Mouse (Mus musculus) liver, adult (tissue): Measurements from ENCODE around the gene Cacng1.

Experiments used
- GATA4 ChIP-seq: IDR thresholded peaks from 2 replicates; pipeline ENCODE4 v1.6.1; 2014; ENCODE audit warnings: mild to moderate bottlenecking, low read length; ENCODE audit not compliant: insufficient replicate concordance

Cacng1 gene

DNA sequence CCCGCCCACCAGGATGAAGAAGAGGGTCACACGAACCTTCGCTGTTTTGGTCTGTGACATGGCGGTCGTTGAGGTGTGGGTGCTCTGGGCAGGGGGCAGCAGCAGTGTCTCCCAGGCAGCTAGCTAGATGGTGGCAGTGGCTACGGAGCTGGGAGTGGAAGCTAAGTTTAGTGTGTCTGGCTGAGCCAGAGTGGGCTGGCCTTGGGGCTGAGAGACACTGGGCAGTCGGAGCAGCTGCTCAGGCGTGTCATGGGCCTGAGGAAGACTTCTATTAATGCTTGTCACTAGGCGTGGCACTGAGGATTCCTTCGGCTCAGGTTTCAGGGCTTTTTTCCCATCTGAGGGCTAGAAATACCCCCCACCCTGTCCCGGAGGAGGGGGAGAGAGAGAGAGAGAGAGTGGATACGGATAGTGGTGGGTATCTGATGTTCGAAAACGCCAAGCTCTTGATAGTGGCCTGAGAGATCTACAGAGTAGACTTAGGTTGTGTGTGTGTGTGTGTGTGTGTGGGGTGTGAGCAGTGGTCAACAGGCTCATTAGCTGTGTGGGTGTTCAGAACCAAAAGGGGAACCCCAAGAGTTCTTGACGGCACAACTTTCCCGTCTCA, at the start of gene Cacng1:
Gene Cacng1, minus strand, starts transcription at position 191 of the 607 bp plus-strand sequence.
- no peak for TF ChIP-seq GATA4

DNA sequence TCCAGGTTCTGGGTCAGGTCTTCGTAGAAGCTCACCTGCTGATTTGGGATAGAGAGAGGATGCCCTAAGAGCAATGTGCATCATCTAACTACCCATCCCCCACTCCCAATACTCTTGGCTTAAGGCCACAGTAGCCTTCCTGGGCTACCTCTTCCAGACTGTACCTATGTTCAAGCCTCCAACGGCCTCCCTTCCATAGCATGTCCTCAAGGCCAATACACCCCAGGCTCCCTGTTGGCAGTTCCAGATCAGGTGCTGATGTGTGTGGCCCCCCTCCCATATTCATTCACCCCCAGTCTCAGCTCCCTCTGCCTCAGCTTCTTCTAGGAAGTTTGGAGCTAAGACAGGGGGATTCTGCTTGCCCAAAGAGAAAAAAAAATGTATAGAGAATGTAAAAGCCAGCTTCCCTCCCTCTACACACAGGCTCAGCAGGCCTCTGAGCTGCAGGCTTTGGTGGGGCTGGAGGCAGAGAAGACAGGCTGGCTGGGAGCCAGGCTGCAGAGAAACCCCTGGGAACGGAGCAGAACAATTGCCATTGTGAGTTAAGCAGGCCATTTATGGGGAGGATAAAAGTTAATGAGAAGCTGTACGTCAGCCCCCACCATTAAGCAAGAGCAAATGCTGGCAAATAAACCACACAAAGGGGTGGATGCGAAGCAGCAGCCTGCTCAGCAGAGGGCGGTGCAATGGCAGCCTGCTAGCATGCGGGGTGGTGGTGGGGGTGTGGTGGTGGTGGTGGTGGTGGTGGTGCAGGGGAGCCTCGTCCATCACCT, 46.6 kb upstream of the Cacng1 start:
- TF ChIP-seq GATA4 = no peak

DNA sequence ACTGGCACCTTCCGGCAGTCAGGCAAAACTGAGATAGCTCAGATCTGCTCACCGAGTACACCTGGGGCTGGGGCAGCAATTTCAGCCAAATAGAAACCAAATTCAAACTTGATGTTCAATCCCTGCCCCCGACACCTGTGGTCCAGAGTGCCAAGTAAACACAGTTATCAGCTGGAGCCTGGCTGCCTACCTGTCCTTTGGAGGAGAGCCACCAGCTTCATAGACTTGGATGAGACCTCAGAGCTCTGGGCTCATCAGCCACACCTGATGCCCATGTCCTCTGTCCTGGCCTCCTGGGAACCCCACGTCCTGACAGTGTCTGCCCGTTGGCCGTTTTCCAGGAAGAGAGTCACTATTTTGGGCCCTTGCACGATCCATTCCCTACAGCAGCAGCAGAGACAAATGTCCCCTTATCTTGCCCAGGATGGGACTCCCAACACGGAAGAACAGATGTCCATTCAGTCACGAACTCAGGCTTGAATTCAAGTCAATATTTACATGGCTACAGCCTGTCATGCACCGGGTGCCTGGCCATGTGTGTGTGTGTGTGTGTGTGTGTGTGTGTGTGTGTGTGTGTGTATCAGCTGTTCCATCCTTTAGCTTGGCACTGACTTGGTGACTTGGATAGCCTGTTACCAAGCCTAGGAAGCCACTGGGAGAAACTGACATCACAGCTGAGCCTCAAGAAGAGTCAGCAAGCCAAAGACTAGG, 45.6 kb upstream of the Cacng1 start:
- TF ChIP-seq GATA4 = peak; percentile 30; the same call in 1 of the 2 replicates

DNA sequence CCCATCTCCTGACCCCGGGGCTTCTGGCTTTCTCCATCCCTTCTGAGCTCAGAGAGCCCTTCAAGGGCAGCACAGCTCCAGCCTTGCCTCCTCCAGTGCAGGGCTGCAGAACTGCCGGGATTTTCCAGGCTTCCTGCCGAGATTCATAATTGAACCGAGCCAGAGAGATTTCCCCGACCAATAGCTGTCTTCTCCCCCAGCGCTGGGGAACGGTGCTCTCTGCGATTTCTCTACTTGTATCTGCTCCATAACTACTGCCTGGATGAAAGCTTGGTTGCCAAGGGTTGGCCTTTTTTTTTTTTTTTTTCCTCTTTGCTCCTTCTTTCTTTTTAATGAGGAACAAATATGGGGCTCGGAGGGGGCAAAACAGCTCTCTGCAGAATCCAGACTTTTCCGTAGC, 43.7 kb upstream of the Cacng1 start:
- no peak for TF ChIP-seq GATA4

DNA sequence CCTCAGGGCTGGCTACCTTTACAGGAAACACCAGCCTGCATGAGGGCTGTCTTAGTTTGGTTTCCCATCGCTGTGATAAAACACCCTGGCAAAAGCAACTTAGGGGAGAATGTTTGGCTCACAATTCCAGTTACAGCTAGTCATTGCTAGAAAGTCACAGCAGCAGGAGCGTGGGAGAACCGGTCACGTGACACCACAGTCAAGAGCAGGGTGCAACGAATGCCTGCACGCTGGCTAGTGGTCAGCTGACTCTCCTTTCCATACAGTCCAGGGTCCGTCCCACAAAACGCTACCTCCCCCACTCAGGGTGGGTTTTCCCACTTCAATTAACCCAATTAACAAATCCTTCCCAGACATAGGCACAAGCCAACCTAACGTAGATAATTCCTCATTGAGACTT, 43.2 kb upstream of the Cacng1 start:
- no peak for TF ChIP-seq GATA4

DNA sequence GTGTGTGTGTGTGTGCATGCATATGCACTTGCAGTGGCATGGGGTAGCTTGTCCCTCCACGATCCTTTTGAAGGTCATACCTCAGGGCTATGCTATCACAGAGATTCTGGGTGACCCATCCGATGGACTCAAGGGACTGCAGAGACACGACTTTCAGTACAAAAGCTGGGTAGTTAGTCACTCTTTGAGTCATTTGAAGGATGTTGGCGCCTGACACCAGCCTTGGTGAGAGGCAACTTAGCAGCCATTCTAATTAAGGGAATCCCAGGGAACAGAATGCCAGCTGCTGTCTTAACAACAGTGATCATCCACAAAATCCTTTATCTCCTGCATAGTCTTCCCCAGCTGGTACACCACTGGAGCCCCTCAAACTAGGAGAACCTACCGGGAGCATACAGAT, 32.8 kb upstream of the Cacng1 start:
- no peak for TF ChIP-seq GATA4

DNA sequence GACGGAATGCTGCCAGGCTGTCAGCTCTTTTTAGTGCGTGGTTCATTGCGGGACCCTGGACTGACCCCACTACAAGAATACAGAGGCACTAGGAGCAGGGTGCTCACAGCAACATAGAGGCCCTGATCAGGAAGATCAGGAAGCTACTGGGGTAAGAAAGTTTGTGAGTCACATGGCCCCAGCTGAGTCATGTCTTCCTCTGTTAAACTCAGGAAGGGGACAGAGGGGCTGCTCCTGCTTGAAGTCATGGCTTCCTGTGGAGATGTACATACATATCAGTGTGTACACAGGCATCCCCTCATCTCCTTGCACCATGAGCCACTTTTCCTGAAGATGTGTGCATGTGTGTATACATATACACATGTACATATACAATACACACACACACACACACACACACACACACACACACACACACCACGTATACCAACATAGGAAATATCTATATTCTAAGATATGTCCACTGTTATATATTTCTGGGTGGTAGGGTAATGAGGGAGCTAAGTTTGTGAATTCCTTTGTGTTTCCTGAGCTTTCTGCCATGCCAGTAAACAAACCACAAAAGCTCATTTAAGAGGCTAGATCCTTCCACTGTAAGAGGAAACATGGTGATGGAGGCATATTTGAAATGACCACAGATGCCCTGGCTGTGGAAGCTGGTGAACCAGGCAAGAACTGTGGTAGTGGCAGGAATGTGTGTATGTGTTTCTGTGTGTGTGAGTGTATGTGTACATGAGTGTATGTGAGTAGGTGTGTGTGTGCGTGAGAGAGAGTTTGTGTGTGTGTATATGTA, 32.1 kb upstream of the Cacng1 start:
- TF ChIP-seq GATA4 = no peak

DNA sequence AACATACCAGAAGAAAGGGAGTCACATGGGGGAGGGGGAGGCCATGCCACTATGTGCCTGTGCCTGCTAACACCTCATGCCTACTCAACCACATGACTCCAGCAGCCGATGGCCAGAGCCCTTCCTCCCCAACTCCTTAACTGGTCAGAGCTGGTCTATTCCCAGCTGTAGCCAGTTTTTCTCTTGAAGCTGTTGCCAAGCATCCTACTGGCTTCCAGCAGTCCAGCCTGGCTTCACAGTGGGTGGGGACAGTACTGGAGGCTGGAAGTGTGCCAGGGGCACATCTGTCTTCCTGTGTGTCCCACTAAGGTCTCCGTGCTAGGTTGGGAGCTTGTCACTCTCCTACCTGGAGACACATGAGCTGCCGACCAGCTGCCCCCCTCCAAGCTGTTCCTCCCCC, 26.8 kb upstream of the Cacng1 start:
- TF ChIP-seq GATA4 = no peak

DNA sequence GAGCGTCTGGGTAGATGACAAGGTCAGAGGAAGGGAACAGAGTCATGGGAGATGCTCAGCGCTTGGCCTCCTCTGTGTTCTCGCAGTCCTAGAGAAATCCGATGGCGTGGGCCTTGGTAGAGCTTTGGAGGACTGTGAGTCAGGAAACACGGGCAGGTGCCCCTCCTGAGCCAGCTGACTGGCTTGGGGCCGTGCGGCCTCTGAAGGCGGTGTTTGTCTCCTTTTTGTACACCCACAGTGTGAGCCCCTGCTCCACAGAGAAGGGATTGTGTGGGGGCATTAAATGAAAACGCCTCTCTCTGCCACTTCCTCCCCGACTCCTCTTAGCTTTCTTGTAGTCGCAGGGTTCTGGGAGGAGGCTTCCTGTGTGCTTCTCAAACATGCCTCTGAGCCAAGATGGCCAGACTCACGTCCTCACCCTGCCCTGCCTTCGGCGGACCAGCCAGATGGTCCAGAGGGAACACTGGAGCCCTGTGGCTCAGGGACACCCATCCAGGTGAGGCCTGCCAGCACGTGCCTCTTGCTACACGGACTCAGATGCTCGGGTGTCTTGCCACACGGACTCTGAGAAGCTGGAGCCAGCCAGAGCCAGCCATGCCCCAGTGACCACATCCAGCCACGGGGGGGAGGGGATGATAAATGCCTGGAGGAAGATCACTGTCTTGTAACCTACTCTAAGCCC, 22.2 kb upstream of the Cacng1 start:
- TF ChIP-seq GATA4 = no peak

DNA sequence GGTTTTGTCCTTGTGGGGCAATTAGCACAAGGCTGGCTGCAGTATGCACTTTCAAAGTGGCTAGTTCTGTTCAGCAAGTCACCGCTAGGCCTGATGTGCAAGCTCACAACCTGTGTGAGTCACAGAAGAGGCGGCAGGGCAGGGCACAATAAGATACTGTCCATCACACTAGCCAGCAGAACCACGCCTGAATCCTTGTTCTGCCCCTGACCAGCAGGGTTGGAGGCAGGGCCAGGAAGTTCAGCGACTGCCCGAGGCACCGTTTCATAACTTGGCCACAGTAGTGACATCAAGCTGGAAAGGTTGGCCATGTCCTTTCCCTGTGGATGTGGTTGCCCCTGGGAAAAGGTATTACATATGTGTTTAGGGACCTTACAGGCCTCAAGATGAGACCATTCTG, 21.6 kb upstream of the Cacng1 start:
- no peak for TF ChIP-seq GATA4

DNA sequence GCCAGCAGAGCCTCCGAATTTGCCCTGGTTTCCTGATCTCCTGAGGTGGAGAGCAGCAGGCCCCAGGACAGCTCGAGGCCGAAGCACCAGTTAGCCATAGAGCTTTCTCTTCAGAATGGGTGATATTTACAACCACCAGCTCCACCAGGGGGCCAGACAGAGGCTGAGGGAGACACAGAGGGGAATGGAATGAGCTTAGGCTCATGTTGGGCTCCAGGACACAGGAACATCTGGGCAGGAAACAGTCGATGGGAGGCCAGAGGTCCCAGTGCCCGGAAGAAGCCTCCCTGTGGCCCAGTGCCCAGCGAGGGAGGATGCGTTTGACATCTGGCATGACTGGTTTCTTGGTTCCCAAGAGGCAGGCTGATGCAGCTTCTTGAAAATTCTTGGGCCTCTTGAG, 17.8 kb upstream of the Cacng1 start:
- no peak for TF ChIP-seq GATA4

DNA sequence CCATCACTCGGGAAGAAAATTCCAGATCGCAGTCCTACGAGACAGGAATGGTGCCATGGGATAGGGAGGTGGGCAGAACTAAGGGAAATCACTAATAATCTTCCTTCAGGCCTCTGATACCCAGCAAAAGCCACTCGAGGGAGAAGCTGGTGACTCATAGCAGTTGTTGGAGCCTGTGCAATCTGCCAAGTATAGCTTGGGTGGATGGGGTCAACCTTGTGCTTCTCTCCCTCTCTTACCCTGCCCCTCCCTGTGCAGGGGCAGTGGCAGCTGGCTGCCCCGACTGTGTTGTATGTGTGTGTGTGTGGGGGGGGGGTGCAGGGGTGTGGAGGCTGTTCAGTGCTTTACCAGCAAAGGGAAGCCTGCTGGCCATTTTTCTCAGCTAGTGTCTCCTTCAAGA, 15.2 kb upstream of the Cacng1 start:
- no peak for TF ChIP-seq GATA4

DNA sequence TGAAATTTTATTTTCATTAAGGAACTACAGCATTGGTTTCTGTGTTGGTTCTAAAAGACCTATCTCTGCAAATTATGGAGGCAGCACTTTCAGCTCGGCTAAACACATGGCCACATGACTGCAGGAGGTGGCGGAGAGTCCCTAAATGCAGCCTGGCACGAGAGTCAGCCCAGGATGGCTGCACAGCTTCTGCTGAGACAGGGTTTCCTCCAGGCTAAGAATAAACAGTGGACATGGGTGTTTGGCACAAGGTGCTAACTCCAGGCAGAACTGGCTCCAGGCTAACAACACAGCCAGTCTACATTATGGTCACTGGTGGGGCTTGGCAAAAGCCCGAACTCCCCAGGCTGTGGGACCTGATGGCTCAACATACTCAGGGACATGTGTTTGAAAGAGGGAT, 14.6 kb upstream of the Cacng1 start:
- TF ChIP-seq GATA4 = no peak

DNA sequence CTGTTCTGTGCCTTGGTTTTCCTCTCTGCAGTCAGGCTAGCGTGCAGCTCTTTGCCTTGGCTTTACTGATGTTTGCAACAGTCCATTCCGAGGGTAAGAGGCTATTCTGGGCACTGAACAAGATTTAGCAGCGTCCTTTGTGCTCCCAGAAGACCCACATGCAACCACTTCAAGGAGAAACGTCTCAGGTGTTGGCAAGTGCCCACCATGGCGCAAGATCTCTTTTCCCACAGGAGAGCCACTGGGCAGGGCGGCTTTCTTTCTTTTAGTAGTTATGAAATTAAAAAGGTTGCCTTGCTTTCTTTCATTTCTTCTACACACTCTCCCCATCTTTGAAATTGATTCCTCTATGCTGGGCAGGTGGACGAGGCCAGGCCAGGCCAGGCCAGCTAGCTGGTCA, 12.8 kb upstream of the Cacng1 start:
- no peak for TF ChIP-seq GATA4

DNA sequence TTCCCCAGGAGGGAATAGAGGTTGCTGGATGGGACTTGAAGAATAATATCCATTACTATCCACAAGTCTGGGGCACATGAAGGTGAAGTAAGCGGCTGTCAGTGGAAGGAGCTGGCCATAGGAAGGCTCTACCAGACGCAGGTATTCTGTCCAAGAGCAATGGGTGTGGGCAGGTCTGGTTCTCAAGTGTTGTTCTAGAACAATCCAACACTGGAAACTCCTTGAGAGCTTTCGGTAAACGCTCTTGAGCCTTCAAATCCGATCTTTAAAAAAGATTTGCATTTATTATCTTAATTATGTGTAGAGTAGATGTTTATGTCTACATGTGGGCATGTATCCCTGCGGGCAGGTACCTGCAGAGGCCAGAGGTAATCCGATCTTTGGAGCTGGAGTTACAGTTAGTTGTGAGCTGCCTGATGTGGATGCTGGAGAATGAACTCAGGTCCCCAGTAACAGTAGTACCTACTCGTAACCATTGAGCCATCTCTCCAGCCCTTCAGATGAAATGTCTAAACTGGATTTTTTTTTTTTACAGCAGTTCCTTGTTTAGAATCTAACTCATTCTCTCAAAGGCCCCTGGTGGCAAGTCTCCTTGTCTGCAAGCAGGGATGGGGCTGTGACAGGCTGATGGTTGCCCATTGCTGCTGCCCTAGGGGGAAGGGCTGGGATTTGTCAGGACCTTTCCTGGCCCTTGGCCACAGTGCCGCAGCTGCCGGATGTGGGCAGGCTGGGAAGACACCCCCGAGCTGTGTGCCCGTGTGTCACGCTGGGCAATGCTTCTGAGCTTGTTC, 11.9 kb upstream of the Cacng1 start:
- no peak for TF ChIP-seq GATA4

DNA sequence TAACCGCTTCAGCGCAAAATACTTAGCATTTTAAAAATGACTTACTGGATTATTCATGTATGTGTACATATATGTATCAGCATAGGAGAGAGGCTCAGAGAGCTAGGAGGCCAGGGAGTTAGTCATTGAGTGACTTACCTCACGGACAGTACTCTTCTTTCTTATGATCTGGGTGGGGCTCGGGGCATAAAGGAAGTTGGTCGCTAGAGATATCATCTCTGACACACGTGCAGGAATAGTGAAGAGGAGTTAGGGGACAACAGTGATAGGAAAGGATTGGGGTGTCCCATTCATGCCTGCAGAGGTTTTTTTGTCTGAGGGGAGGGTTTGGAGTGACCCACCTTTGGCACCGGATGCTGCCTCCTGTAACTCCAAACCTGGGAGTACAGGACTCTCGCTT, 8.3 kb upstream of the Cacng1 start:
- no peak for TF ChIP-seq GATA4
